Mouse (Mus musculus) CD4-positive, CD25-positive, alpha-beta regulatory T cell, adult 2 months (primary cell): ENCODE results near the gene Fance.
A peak's percentile ranks its signal among the peaks of the same experiment; 100 is the strongest.

ENCODE experiments used
- DNase-seq: peaks from one replicate; pipeline ENCODE4 v3.0.0-alpha.2; 2012; ENCODE audit warnings: low read depth, low spot score

Fance gene

GRCm38 (mm10) chr17:28291346-28291745 is 22.0 kb upstream of the Fance start:
- DNase-seq = no peak

- no peak for DNase-seq
Observed at GRCm38 (mm10) chr17:28293716-28294115, 19.6 kb upstream of the Fance start.

GRCm38 (mm10) chr17:28294449-28295333 is 18.6 kb upstream of the Fance start:
- DNase-seq = no peak

GRCm38 (mm10) chr17:28298888-28299287 is 14.4 kb upstream of the Fance start:
- no peak for DNase-seq

GRCm38 (mm10) chr17:28299669-28300320 is 13.5 kb upstream of the Fance start:
- DNase-seq = no peak

GRCm38 (mm10) chr17:28300323-28300722 is 13.0 kb upstream of the Fance start:
- no peak for DNase-seq

- DNase-seq = no peak
Observed at GRCm38 (mm10) chr17:28300850-28301249, 12.5 kb upstream of the Fance start.

- no peak for DNase-seq
Observed at GRCm38 (mm10) chr17:28305172-28305571, 8.1 kb upstream of the Fance start.

GRCm38 (mm10) chr17:28308297-28309195 is 4.8 kb upstream of the Fance start:
- DNase-seq = peak; percentile 93

- DNase-seq = peak; percentile 43
Observed at GRCm38 (mm10) chr17:28310831-28311230, 2.5 kb upstream of the Fance start.

GRCm38 (mm10) chr17:28311366-28312132 is 1.8 kb upstream of the Fance start:
- DNase-seq = no peak

GRCm38 (mm10) chr17:28312232-28313211 is 797 bp upstream of the Fance start:
- DNase-seq = peak; percentile 65

GRCm38 (mm10) chr17:28313880-28314225 is 534 bp downstream of the Fance start:
- no peak for DNase-seq

- DNase-seq = no peak
Observed at GRCm38 (mm10) chr17:28315611-28316160, 2.4 kb downstream of the Fance start.

- peak; percentile 29 for DNase-seq
Observed at GRCm38 (mm10) chr17:28316476-28316875, 3.2 kb downstream of the Fance start.

GRCm38 (mm10) chr17:28317091-28317490 is 3.8 kb downstream of the Fance start:
- DNase-seq = no peak

- no peak for DNase-seq
Observed at GRCm38 (mm10) chr17:28317725-28318124, 4.4 kb downstream of the Fance start.

- no peak for DNase-seq
Observed at GRCm38 (mm10) chr17:28321700-28322099, 8.4 kb downstream of the Fance start.

- no peak for DNase-seq
Observed at GRCm38 (mm10) chr17:28323786-28324185, 10.5 kb downstream of the Fance start.

GRCm38 (mm10) chr17:28324416-28324815 is 11.1 kb downstream of the Fance start:
- peak; percentile 39 for DNase-seq
